Mouse (Mus musculus) ZHBTc4 (cell line): Measurements from ENCODE around the gene Pdk2.

Experiments
- DNase-seq: peaks from one replicate; pipeline ENCODE4 v3.0.0-alpha.2; 2011; ENCODE audit warnings: low read depth, low spot score

Pdk2 gene

GRCm38 (mm10) chr11:95070140-95071107 lies 29.3 kb upstream of the Pdk2 start:
- no peak for DNase-seq

GRCm38 (mm10) chr11:95069226-95069957 lies 28.2 kb upstream of the Pdk2 start:
- DNase-seq: no peak

GRCm38 (mm10) chr11:95056768-95057501 lies 15.8 kb upstream of the Pdk2 start:
- peak; percentile 73 for DNase-seq

- DNase-seq: no peak
Observed at GRCm38 (mm10) chr11:95053062-95053461, 11.9 kb upstream of the Pdk2 start.

- peak; percentile 84 for DNase-seq
Observed at GRCm38 (mm10) chr11:95046980-95047680, 6.0 kb upstream of the Pdk2 start.

GRCm38 (mm10) chr11:95044185-95044870 lies 3.2 kb upstream of the Pdk2 start:
- DNase-seq: no peak

- no peak for DNase-seq
Observed at GRCm38 (mm10) chr11:95043608-95044007, 2.5 kb upstream of the Pdk2 start.

- DNase-seq: no peak
Observed at GRCm38 (mm10) chr11:95043060-95043459, 1.9 kb upstream of the Pdk2 start.

GRCm38 (mm10) chr11:95042096-95042495 lies 942 bp upstream of the Pdk2 start:
- DNase-seq: peak; percentile 91

- no peak for DNase-seq
Observed at GRCm38 (mm10) chr11:95040491-95041138, 539 bp downstream of the Pdk2 start.

GRCm38 (mm10) chr11:95039766-95040165 lies 1.4 kb downstream of the Pdk2 start:
- DNase-seq: no peak

GRCm38 (mm10) chr11:95038818-95039655 lies 2.1 kb downstream of the Pdk2 start:
- DNase-seq: no peak

GRCm38 (mm10) chr11:95038156-95038817 lies 2.9 kb downstream of the Pdk2 start:
- no peak for DNase-seq

- no peak for DNase-seq
Observed at GRCm38 (mm10) chr11:95037306-95037705, 3.8 kb downstream of the Pdk2 start.

- DNase-seq: no peak
Observed at GRCm38 (mm10) chr11:95036521-95036920, 4.6 kb downstream of the Pdk2 start.

- DNase-seq: no peak
Observed at GRCm38 (mm10) chr11:95034902-95035301, 6.3 kb downstream of the Pdk2 start.

GRCm38 (mm10) chr11:95033617-95034016 lies 7.5 kb downstream of the Pdk2 start:
- DNase-seq: no peak

GRCm38 (mm10) chr11:95032945-95033344 lies 8.2 kb downstream of the Pdk2 start:
- DNase-seq: no peak
